Mouse (Mus musculus) midbrain, embryonic 12.5 days (tissue): ENCODE data around the gene Arhgdia. TPM values are rescaled to one million over a fixed set of nuclear protein-coding genes. Genes with fewer than 3 reads are reported as not detected.

ENCODE experiments used
- microRNA-seq: library from miRNA; unstranded; fragments of <30 nt; microRNA quantifications from one replicate; pipeline ENCODE4, GENCODE M21; 2017
- polyA plus RNA-seq: library from polyadenylated mRNA; unstranded; fragments of >200 nt; fragmentation: Nextera tagmentation; extraction: Ambion mirVana; gene quantifications from 2 replicates; pipeline ENCODE4 v1.2.1, GENCODE M21; 2016

Gene Arhgdia
- polyA plus RNA-seq, 1 experiment from 2014 or later: 557 TPM

Small RNA genes within 50 kb of the gene (microRNA-seq; reads per million reads assigned to microRNA genes)
- gene Mir6936: 1.9 reads per million

Other genes with a start within 250 kb of the Arhgdia start
- 3,175 and 3,231 TPM in 2 replicates for gene Actg1, start 233.1 kb downstream of the Arhgdia start, polyA plus RNA-seq
- 1.4 and 1.5 TPM in 2 replicates for gene Fscn2, start 220.1 kb downstream of the Arhgdia start, polyA plus RNA-seq
- gene Faap100, start 202.9 kb downstream of the Arhgdia start, polyA plus RNA-seq: 51.3 and 55.4 TPM in 2 replicates
- 51.8 and 54.6 TPM in 2 replicates for gene Nploc4, start 143.9 kb downstream of the Arhgdia start, polyA plus RNA-seq
- not detected in 2 replicates for gene Tspan10, start 139.0 kb downstream of the Arhgdia start, polyA plus RNA-seq
- gene Pde6g, start 128.1 kb downstream of the Arhgdia start, polyA plus RNA-seq: 0.20 TPM in 1 of 2 replicates, not detected in the other
- 11.7 and 11.9 TPM in 2 replicates for gene Oxld1, start 123.6 kb downstream of the Arhgdia start, polyA plus RNA-seq
- 30.1 and 35.1 TPM in 2 replicates for gene Ccdc137, start 123.5 kb downstream of the Arhgdia start, polyA plus RNA-seq
- 56.4 and 58.8 TPM in 2 replicates for gene Arl16, start 114.0 kb downstream of the Arhgdia start, polyA plus RNA-seq
- gene Mrpl12, start 97.0 kb downstream of the Arhgdia start, polyA plus RNA-seq: 112 and 118 TPM in 2 replicates
- gene Slc25a10, start 89.8 kb downstream of the Arhgdia start, polyA plus RNA-seq: 37.7 and 38.8 TPM in 2 replicates
- gene Gcgr, start 50.9 kb downstream of the Arhgdia start, polyA plus RNA-seq: 0.18 and 0.29 TPM in 2 replicates
- 212 and 232 TPM in 2 replicates for gene Mcrip1, start 31.9 kb downstream of the Arhgdia start, polyA plus RNA-seq
- gene Ppp1r27, start 30.5 kb downstream of the Arhgdia start, polyA plus RNA-seq: not detected in 2 replicates
- 384 and 418 TPM in 2 replicates for gene P4hb, start 8.4 kb downstream of the Arhgdia start, polyA plus RNA-seq
- 652 and 655 TPM in 2 replicates for gene Alyref, start 16.7 kb upstream of the Arhgdia start, polyA plus RNA-seq
- 165 and 182 TPM in 2 replicates for gene Anapc11, start 16.8 kb upstream of the Arhgdia start, polyA plus RNA-seq
- gene Npb, start 26.9 kb upstream of the Arhgdia start, polyA plus RNA-seq: 0.98 TPM in 1 of 2 replicates, not detected in the other
- 148 and 157 TPM in 2 replicates for gene Pcyt2, start 36.3 kb upstream of the Arhgdia start, polyA plus RNA-seq
- gene Sirt7, start 43.6 kb upstream of the Arhgdia start, polyA plus RNA-seq: 40.4 and 48.2 TPM in 2 replicates
- 33.3 and 36.8 TPM in 2 replicates for gene Mafg, start 52.0 kb upstream of the Arhgdia start, polyA plus RNA-seq
- 31.6 and 34.1 TPM in 2 replicates for gene Pycr1, start 62.1 kb upstream of the Arhgdia start, polyA plus RNA-seq
- gene Myadml2, start 66.5 kb upstream of the Arhgdia start, polyA plus RNA-seq: 0.99 TPM in 1 of 2 replicates, not detected in the other
- 0.58 and 0.87 TPM in 2 replicates for gene Notum, start 79.6 kb upstream of the Arhgdia start, polyA plus RNA-seq
- gene Aspscr1, start 91.3 kb upstream of the Arhgdia start, polyA plus RNA-seq: 149 and 154 TPM in 2 replicates
- gene Cenpx, start 132.1 kb upstream of the Arhgdia start, polyA plus RNA-seq: 120 and 121 TPM in 2 replicates
- gene Lrrc45, start 132.3 kb upstream of the Arhgdia start, polyA plus RNA-seq: 74.5 and 75.1 TPM in 2 replicates
- 70.5 and 74.2 TPM in 2 replicates for gene Rac3, start 139.8 kb upstream of the Arhgdia start, polyA plus RNA-seq
- 11.8 and 14.6 TPM in 2 replicates for gene Dcxr, start 145.7 kb upstream of the Arhgdia start, polyA plus RNA-seq
- 2.0 and 2.3 TPM in 2 replicates for gene Cbr2, start 150.5 kb upstream of the Arhgdia start, polyA plus RNA-seq
- gene Hmga1b, start 181.2 kb upstream of the Arhgdia start, polyA plus RNA-seq: 5.4 and 6.8 TPM in 2 replicates
- gene Rfng, start 202.6 kb upstream of the Arhgdia start, polyA plus RNA-seq: 63.4 and 66.4 TPM in 2 replicates
- gene Gps1, start 202.6 kb upstream of the Arhgdia start, polyA plus RNA-seq: 235 and 248 TPM in 2 replicates
- 64.2 and 67.6 TPM in 2 replicates for gene Dus1l, start 214.8 kb upstream of the Arhgdia start, polyA plus RNA-seq
- 139 and 140 TPM in 2 replicates for gene Fasn, start 242.9 kb upstream of the Arhgdia start, polyA plus RNA-seq